Mouse (Mus musculus) T-helper 2 cell (primary cell): ENCODE results near the gene Cdk19.
"Not testable (repeated sequence)": the region's sequence is repeated elsewhere in the genome, so short reads cannot be mapped to it uniquely, and the experiment has no call there.

Experiments used
- in situ Hi-C: fragments of 300-600 bp; cut with MboI, MseI; formaldehyde crosslinking; loops from one replicate; pipeline ENCODE4 v1.15.1; 2025; ENCODE audit warnings: high pct_unique_total_duplicates

The Cdk19 gene

GRCm38 (mm10) chr10:40478626-40479025, 139.3 kb downstream of the Cdk19 start:
- in situ Hi-C loops: no loop called here

GRCm38 (mm10) chr10:40479216-40479615, 139.9 kb downstream of the Cdk19 start:
- in situ Hi-C loops: no loop called here

DNA sequence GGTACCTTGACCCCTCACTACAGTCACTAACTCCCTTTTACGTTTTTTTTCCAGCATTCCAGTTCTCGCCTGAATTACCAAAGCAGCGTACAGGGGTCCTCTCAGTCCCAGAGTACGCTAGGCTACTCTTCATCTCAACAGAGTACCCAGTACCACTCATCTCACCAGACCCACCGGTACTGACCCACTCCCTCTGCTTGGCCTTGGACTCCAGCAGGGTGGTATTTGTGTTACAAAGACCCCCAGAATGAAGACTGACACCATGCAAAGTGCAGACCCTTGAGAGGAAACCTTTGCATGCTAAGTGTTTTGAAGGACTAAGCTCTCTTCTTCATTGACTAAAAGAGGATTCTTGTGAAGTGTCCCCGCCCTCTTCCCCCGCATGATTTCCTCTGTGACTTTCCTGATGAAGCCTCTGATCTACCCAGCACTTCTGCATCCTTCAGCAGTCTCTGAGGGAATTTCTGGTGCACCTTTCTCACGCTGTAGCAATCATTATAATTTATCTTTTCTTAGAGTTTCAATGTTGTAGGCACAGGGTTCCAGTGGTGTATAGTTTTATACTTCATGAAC, 140.3 kb downstream of the Cdk19 start:
- in situ Hi-C loops: no loop called here

- in situ Hi-C loops: no loop called here
These were observed 142.2 kb downstream of the Cdk19 start for GRCm38 (mm10) chr10:40481534-40481933.

- in situ Hi-C loops: no loop called here
These were observed 142.9 kb downstream of the Cdk19 start for GRCm38 (mm10) chr10:40482285-40482684.

- in situ Hi-C loops: no loop called here
These were observed 149.9 kb downstream of the Cdk19 start for GRCm38 (mm10) chr10:40489086-40489796.

DNA sequence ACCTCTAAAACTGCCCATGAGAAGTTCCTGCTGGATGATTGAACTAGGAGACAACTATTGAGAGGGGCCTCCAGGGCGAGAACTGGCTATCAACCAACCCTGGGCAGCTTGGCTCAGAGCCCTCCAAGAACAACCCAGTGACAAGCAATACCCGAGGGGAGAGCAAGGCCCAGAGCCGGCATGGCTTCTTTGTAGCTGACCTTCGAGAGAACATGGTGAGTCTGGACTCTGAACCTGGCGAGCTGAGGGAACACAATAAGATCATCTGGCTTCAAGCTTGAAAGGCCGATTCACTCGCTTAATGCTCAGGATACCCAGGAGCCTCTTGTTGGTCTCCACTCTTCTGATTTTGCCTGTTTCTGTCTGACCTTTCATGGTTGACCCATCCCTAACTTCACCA, 151.8 kb downstream of the Cdk19 start:
- in situ Hi-C loops: no loop called here

DNA sequence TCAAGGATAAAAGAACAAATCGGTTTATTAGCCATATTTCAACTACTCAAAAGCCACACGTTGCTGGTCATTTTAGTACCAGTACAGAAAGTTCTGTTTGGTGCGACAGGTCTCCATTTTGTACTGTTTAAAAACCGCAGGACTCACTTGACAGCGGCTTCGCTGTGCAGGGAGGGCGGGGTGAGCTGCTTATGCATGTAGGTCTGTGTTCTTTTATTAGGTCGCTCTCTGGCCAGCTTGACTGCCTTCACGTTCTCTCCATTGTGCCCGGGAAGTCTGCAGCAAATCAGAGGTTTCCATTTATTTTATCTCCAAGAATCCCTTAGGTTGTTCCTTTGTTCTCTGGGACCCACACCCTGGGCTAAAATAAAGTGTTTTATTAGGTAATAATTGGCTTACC, 152.4 kb downstream of the Cdk19 start:
- in situ Hi-C loops: no loop called here

DNA sequence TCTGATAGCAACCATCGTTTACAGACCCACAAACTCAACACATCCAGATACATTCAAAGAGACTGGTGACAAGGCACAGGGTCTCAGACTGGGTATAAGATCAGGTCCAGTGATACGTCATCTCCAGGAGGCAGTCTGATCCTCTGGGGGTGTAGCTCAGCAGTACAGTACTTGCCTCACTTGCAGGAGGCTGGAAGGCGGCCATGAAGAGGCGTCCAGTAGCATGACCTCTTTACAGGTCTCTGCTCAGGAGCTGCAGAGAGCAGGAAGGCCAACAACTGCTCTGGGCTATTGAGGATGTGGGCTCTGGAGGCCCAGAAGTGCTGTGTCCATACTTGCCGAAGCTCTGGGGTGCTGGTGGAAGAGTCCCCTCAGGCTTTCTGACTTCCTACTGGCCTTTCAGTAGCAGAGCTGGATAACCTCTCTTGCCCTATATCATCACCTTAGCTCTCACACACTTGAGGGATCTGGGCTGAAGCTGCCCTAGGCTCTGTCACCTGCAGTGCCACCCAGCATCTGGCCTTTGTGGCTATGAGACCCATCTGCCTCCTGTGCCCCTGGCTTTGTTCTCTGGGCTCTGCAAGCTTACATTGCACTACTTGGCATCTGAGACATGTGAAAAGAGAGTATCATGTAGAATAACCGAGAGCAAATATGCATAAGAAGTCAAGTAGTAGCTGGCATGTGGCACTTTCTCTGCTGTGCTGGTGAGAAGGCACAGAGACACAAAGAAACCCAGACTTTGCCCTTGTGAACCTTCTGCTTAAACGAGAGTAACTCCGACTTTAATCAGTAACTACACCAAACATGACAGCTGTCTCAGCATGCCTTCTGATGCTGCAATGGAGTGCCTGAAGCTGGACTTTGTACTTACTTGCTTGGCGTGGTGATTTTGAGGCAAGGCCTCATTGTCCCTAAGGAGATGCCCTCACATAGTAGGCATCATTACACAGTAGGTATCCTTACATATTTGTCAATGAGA, 155.1 kb downstream of the Cdk19 start:
- in situ Hi-C loops: no loop called here

DNA sequence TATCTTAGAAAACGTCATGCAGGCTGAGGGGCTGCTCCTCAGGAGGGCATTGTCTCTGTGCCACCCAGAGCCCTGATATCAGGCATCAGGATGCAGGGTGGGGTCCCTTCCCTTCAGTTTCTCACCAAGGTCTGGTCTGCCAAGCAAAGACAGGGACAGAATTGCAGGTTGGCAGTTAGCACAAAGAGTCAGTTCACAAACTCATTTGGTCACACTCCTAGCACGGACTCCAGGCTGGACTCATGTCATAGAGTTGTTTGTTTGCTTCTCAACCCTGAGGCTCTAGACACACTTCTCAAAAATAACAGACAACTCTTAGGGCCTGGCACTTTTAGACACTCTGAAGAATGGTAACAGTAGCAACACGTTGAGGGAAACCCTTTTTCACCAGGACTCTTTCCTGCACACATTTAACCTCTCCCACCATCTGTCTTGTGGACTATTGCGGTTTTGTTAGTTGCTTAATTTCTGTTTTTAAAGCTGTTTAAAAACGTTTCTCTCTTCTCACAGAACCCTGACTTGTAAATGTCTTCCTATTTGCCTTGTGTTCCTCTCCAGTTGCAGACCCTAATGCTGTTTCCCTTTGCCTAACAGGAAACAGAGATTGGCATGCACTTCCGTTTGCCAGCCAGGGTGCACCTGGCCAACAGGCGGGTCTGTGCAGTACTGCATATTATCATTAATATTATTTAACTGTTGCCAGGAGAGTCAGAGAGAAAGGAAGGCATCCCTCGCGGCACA, 158.1 kb downstream of the Cdk19 start:
- in situ Hi-C loops: no loop called here

- in situ Hi-C loops: no loop called here
These were observed 159.1 kb downstream of the Cdk19 start for GRCm38 (mm10) chr10:40498426-40498825.

GRCm38 (mm10) chr10:40499314-40500252, 160.2 kb downstream of the Cdk19 start:
- in situ Hi-C loops: no loop called here

GRCm38 (mm10) chr10:40500723-40501245, 161.4 kb downstream of the Cdk19 start:
- in situ Hi-C loops: no loop called here

DNA sequence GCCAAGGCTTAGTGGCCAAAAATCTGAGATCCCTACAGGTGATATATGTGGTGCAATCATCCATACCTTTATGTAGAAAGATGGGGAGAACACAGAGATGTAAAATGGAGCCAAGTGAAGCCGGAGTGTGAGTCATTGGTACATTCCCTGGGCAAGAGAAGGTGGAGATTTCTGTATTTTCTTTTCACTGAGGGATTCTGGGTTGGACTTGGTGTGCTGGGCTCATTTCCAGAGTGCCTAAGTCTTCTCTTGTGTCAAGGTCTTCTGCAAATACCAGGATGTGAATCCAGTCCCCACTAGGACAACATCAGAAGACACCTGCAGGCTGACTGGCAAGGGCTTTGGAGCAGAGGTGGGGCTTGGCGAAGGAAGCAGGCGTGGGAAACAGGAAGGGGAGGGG, 163.4 kb downstream of the Cdk19 start:
- in situ Hi-C loops: no loop called here

DNA sequence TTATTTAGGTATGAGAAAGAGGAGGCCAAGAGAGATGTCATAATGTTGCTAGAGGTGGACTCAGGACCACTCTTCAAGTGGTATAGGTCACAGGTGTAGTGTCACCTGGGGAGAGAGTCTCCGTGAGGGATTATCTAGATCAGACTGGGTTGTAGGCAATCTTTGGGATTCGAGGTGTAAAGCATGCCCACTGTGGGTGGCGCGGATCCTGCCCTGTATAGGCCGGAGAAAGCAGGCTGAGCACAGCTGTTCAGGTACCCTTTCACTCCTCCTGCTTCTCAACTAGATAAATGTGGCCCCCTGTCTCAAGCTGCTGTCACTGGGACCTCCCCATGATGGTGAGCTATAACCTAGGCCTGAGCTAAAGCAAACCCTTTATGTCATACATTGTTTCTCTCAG, 171.0 kb downstream of the Cdk19 start:
- in situ Hi-C loops: no loop called here

GRCm38 (mm10) chr10:40511221-40511677, 171.9 kb downstream of the Cdk19 start:
- in situ Hi-C loops: no loop called here

- in situ Hi-C loops: no loop called here
These were observed 172.8 kb downstream of the Cdk19 start for GRCm38 (mm10) chr10:40512185-40512584.

DNA sequence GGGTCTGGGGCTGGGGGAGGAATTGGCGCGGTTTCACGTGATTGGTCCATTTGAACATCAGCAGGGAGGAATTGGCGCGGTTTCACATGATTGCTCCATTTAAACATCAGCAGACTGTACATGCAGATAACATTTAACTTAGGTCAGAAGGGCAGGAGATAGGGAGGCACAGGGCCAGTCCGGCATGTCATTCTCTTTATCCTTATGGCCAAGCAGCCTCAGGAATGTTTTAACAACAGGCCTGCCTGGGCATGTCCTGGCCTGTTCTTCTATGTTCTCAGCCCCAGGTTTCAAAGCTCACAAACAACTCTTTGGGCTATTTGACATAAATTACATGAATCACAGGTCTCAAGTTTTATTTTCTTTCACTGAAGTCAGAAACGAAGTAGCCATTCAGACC, 173.6 kb downstream of the Cdk19 start:
- in situ Hi-C loops: not testable (repeated sequence)

GRCm38 (mm10) chr10:40515225-40515681, 175.9 kb downstream of the Cdk19 start:
- in situ Hi-C loops: no loop called here

DNA sequence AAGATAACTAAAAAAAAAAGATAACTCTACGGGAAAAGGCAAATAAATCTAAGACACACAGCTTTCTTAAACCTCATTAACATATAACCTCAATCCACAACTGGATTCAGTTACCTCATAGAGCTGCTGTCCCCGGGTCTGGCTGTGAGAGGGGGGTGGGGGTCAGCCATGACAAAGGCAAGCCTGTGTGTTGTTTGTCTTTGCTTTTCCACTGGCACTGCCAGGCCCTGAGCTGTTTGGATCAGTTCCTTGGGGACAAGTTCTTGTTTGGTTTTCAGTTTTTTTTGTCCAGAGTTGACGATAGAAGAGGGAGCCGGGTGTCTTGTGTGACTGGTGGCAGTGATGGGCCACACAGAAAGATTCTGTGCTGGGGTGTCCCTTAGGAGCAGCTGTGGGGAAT, 177.1 kb downstream of the Cdk19 start:
- in situ Hi-C loops: no loop called here
